In genomic region chr4:99516883-99517282, GRCm38 (mm10) we compare ENCODE assay signal across 18 mouse cellular contexts.
A peak's percentile ranks its signal among the peaks of the same experiment; 100 is the strongest.
DNase-seq lines count a peak whose midpoint lies in the region; ATAC-seq and TF ChIP-seq lines count a peak whose summit lies in the region.
"Had no signal": no experiment of that assay in that cellular context is flagged by ENCODE, and none has a peak within 500 bp of the region (broad histone marks: within the 10 kb centered on the region; RNA-seq: fewer than 3 reads in every experiment).

No protein-coding gene starts in this region.

- ATAC-seq in liver, embryonic 14.5 days (ENCODE audit: insufficient read depth), result no peak
- ATAC-seq in liver, embryonic 11.5 days (replicated peaks; ENCODE audit: low FRiP score), result no peak

- TF ChIP-seq RAD21 in MEL (IDR thresholded peaks at IDR 0.05; ENCODE audit: low read depth, low read length), result no peak

- no peaks in the 10 kb centered on the region for H3K9me3 ChIP-seq in liver, embryonic 14.5 days (ENCODE audit: control insufficient read depth, low read length)
- no peaks in the 10 kb centered on the region for H3K9me3 ChIP-seq in liver, embryonic 11.5 days (ENCODE audit: control insufficient read depth, low read length)
- no peaks in the 10 kb centered on the region for H3K9me3 ChIP-seq in MEL (replicated peaks; ENCODE audit: insufficient read depth, low read length)
- H3K9me3 ChIP-seq: heart, embryonic 10.5 days; limb, embryonic 13.5 days had no signal

- no peak for TF ChIP-seq POLR2A in MEL (IDR thresholded peaks at IDR 0.05; ENCODE audit: control insufficient read depth in 1 of 2, insufficient read depth in 1 of 2, low read depth in 1 of 2, low read length in 2 of 2, poor library complexity in 1 of 2)
- TF ChIP-seq POLR2A in cortical plate, adult 2 months (IDR thresholded peaks at IDR 0.05; ENCODE audit: extremely low read depth, insufficient read depth, low read length), result no peak

- H3K9ac ChIP-seq in liver, embryonic 14.5 days (replicated peaks), result no peak overlapping the region
- no peak overlapping the region for H3K9ac ChIP-seq in liver, embryonic 11.5 days (ENCODE audit: low read depth, low read length)
- no peak overlapping the region for H3K9ac ChIP-seq in MEL (ENCODE audit: control insufficient read depth, low read depth, low read length, poor library complexity, severe bottlenecking)
- H3K9ac ChIP-seq: limb, embryonic 13.5 days had no signal

- no peak overlapping the region for H3K27ac ChIP-seq in liver, embryonic 14.5 days
- no peak overlapping the region for H3K27ac ChIP-seq in liver, embryonic 11.5 days (ENCODE audit: low read depth, low read length)
- no peak overlapping the region for H3K27ac ChIP-seq in MEL (ENCODE audit: control insufficient read depth, low read depth, low read length)
- no peak overlapping the region for H3K27ac ChIP-seq in cortical plate, adult 2 months (ENCODE audit: insufficient read depth, low read length)
- H3K27ac ChIP-seq: heart, embryonic 10.5 days; limb, embryonic 13.5 days; macrophage had no signal

- no peaks in the 10 kb centered on the region for H3K4me1 ChIP-seq in liver, embryonic 14.5 days (replicated peaks; ENCODE audit: control insufficient read depth in 2 of 2, insufficient read depth in 2 of 2, low read length in 1 of 2)
- no peaks in the 10 kb centered on the region for H3K4me1 ChIP-seq in liver, embryonic 11.5 days (replicated peaks; ENCODE audit: control insufficient read depth, insufficient read depth, low read length)
- no peaks in the 10 kb centered on the region for H3K4me1 ChIP-seq in MEL (ENCODE audit: control insufficient read depth in 1 of 2, insufficient read depth in 2 of 2, low read length in 2 of 2)
- H3K4me1 ChIP-seq in cortical plate, adult 2 months (ENCODE audit: control insufficient read depth, insufficient read depth, low read length), result no peaks in the 10 kb centered on the region
- H3K4me1 ChIP-seq: heart, embryonic 10.5 days; limb, embryonic 13.5 days had no signal

- no peak overlapping the region for H3K4me2 ChIP-seq in liver, embryonic 14.5 days (ENCODE audit: low read depth)
- no peak overlapping the region for H3K4me2 ChIP-seq in liver, embryonic 11.5 days
- H3K4me2 ChIP-seq: limb, embryonic 13.5 days; midbrain, embryonic 11.5 days had no signal

- 61% methylated on average over 3 of the region's 3 CpGs for WGBS in liver, embryonic 14.5 days (ENCODE audit: insufficient replicate concordance)
- 77% methylated on average over 3 of the region's 3 CpGs for WGBS in liver, embryonic 11.5 days

- TF ChIP-seq CTCF in liver, embryonic 14.5 days (IDR thresholded peaks at IDR 0.05; ENCODE audit: low read depth), result peak; percentile 38
- peak in 2 of 3 experiments; percentile 21 to 33; a peak in 3 of 6 replicates for TF ChIP-seq CTCF in MEL (IDR thresholded peaks at IDR 0.05 in 2 of 3, conservative IDR thresholded peaks at IDR 0.05 in 1 of 3; ENCODE audit: control insufficient read depth in 1 of 3, insufficient read depth in 1 of 3, low read depth in 2 of 3, low read length in 3 of 3, poor library complexity in 1 of 3, severe bottlenecking in 1 of 3)
- TF ChIP-seq CTCF in cortical plate, adult 2 months (IDR thresholded peaks at IDR 0.05; ENCODE audit: extremely low read depth, insufficient read depth, low read length), result 0 out of 2 replicates have a peak, but pooled peaks have one; percentile 1

- no peaks in the 10 kb centered on the region for H3K36me3 ChIP-seq in liver, embryonic 14.5 days (replicated peaks; ENCODE audit: control insufficient read depth, insufficient read depth, low read depth)
- H3K36me3 ChIP-seq in liver, embryonic 11.5 days (ENCODE audit: control insufficient read depth, insufficient read depth, low read length), result no peaks in the 10 kb centered on the region
- H3K36me3 ChIP-seq in MEL (ENCODE audit: control insufficient read depth in 1 of 2, insufficient read depth in 2 of 2, low read length in 2 of 2), result no peaks in the 10 kb centered on the region
- H3K36me3 ChIP-seq: heart, embryonic 10.5 days; limb, embryonic 13.5 days had no signal

- TF ChIP-seq EP300 in liver, embryonic 14.5 days (IDR thresholded peaks at IDR 0.05; ENCODE audit: low read depth), result no peak
- TF ChIP-seq EP300 in MEL (IDR thresholded peaks at IDR 0.05; ENCODE audit: low read depth in 1 of 2, low read length in 2 of 2), result no peak

- H3K27me3 ChIP-seq in liver, embryonic 14.5 days (ENCODE audit: control insufficient read depth, insufficient read depth, low read length), result no peaks in the 10 kb centered on the region
- H3K27me3 ChIP-seq in liver, embryonic 11.5 days (replicated peaks; ENCODE audit: control insufficient read depth, insufficient read depth, low read length), result no peaks in the 10 kb centered on the region
- no peaks in the 10 kb centered on the region for H3K27me3 ChIP-seq in MEL (ENCODE audit: control insufficient read depth in 1 of 2, insufficient read depth in 2 of 2, low read length in 2 of 2)
- H3K27me3 ChIP-seq: CH12.LX; limb, embryonic 13.5 days had no signal

- peak; percentile 36 for DNase-seq in heart, adult 11 months
- no peak for DNase-seq in heart, postnatal 4 days
- DNase-seq in liver, embryonic 14.5 days (ENCODE audit: low read depth in 3 of 3, low spot score in 3 of 3), result no peak
- no peak for DNase-seq in liver, embryonic 11.5 days (ENCODE audit: low spot score)
- no peak for DNase-seq in MEL (ENCODE audit: low read depth, low spot score)
- DNase-seq in right cerebral cortex, adult 18-20 months, result no peak
- no peak for DNase-seq in layer of hippocampus, adult 18-20 months (ENCODE audit: low spot score in 2 of 2)
- DNase-seq: adrenal gland, postnatal 14 days; cerebellum, adult 8-10 months; gastrocnemius, postnatal 25 days; kidney, adult 9 months; lung, adult 2 months had no signal

- no peaks in the 10 kb centered on the region for H3K79me2 ChIP-seq in MEL (ENCODE audit: control insufficient read depth, insufficient read depth, low read length, poor library complexity)

- no peak overlapping the region for H3K4me3 ChIP-seq in liver, embryonic 14.5 days (ENCODE audit: insufficient read depth in 1 of 2, low read depth in 2 of 2, low read length in 2 of 2)
- no peak overlapping the region for H3K4me3 ChIP-seq in liver, embryonic 11.5 days (ENCODE audit: low read depth, low read length)
- no peak overlapping the region for H3K4me3 ChIP-seq in MEL (ENCODE audit: control insufficient read depth in 1 of 2, insufficient read depth in 1 of 2, low read depth in 2 of 2, low read length in 2 of 2)
- H3K4me3 ChIP-seq in cortical plate, adult 2 months (ENCODE audit: insufficient read depth, low read length), result no peak overlapping the region
- H3K4me3 ChIP-seq: heart, embryonic 10.5 days; limb, embryonic 13.5 days had no signal

TF ChIP-seq in MEL, 35 proteins besides CTCF, POLR2A, EP300 and RAD21:
- TF ChIP-seq ZNF384 (IDR thresholded peaks at IDR 0.05; ENCODE audit: low read depth, low read length) (no peak), MEF2A (IDR thresholded peaks at IDR 0.05; ENCODE audit: extremely low read depth, insufficient replicate concordance, low read depth, low read length, poor library complexity, severe bottlenecking) (no peak), RCOR1 (IDR thresholded peaks at IDR 0.05; ENCODE audit: low read depth, low read length) (no peak), ZMIZ1 (IDR thresholded peaks at IDR 0.05; ENCODE audit: low read depth, low read length) (no peak), GABPA (IDR thresholded peaks at IDR 0.05; ENCODE audit: low read depth, low read length) (no peak), HCFC1 (IDR thresholded peaks at IDR 0.05; ENCODE audit: low read depth, low read length) (no peak), BHLHE40 (IDR thresholded peaks at IDR 0.05; ENCODE audit: borderline replicate concordance, low read depth, low read length) (no peak), NELFE (IDR thresholded peaks at IDR 0.05; ENCODE audit: low read depth, low read length) (no peak), POLR2AphosphoS5 (IDR thresholded peaks at IDR 0.05; ENCODE audit: borderline replicate concordance, low read depth, low read length) (no peak), ZC3H11A (IDR thresholded peaks at IDR 0.05; ENCODE audit: low read depth, low read length) (no peak), MAZ (IDR thresholded peaks at IDR 0.05; ENCODE audit: low read depth, low read length) (no peak), MXI1 (IDR thresholded peaks at IDR 0.05; ENCODE audit: low read depth, low read length) (no peak), UBTF (IDR thresholded peaks at IDR 0.05; ENCODE audit: borderline replicate concordance, insufficient read depth, low read depth, low read length) (no peak), MYC (IDR thresholded peaks at IDR 0.05; ENCODE audit: low read depth, low read length) (no peak), SIN3A (IDR thresholded peaks at IDR 0.05; ENCODE audit: low read length) (no peak), TAL1 (IDR thresholded peaks at IDR 0.05; ENCODE audit: low read length) (no peak)
